Mouse (Mus musculus) testis, adult 2 months (tissue): ENCODE data around the gene Gm26620.

Source experiments
- CTCF ChIP-seq: fragments of 200-500 bp; IDR thresholded peaks from 2 replicates; pipeline ENCODE4 v1.5.1; 2012; ENCODE audit warnings: low read depth, mild to moderate bottlenecking, inconsistent platforms, low read length, moderate library complexity; ENCODE audit not compliant: control insufficient read depth, insufficient read depth, insufficient replicate concordance
- POLR2A ChIP-seq: fragments of 200-500 bp; IDR thresholded peaks from 2 replicates; pipeline ENCODE4 v1.6.1; 2012; ENCODE audit warnings: low read depth, mild to moderate bottlenecking, inconsistent platforms, low read length, moderate library complexity; ENCODE audit not compliant: control insufficient read depth

DNA sequence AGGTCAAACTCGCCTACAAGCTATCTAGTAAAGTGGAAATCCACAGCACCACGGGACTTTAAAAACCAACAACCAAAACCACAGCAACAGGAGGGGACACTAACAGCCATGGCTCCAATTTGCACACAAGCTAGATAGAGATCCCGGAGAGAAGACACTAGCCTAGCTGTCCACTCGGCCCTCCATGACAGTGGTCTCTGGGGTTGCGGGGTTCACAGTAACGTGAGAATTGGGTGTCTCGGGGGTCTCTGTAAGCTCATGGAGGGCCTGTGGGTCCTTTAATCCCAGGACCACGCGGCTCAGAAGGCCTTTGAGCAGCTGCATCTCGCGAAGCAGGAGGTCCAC is 22.2 kb downstream of the Gm26620 start:
- TF ChIP-seq CTCF: no peak
- TF ChIP-seq POLR2A: no peak
